Mouse (Mus musculus) urinary bladder, adult 18-20 months (tissue): ENCODE results near the gene Arid3a.

Experiments used
- DNase-seq, 2 experiments: peaks; one replicate each; pipeline ENCODE4 v3.0.0; 2022; ENCODE audit warnings: low spot score in 2 of 2, mixed read lengths in 2 of 2

Arid3a gene

DNA sequence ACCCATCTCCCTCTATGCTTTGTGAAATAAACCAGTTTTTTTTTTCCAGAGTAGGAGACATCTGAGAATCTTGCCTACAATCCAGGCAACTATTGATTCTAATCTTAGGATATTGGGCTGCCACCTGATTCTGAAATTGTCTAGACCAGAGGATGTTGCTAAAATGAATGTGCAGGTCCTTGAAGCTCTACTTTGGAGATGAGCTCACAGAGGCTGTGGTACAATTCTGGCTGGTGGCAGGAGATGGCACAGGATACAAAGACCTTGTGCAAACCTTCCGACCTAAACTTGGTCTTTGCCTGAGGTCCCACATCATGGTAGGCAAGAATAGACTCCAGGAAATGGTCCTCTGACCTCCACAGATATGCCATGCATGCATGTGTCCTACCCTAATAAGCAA, 68.8 kb downstream of the Arid3a start:
- DNase-seq, result no peak

DNA sequence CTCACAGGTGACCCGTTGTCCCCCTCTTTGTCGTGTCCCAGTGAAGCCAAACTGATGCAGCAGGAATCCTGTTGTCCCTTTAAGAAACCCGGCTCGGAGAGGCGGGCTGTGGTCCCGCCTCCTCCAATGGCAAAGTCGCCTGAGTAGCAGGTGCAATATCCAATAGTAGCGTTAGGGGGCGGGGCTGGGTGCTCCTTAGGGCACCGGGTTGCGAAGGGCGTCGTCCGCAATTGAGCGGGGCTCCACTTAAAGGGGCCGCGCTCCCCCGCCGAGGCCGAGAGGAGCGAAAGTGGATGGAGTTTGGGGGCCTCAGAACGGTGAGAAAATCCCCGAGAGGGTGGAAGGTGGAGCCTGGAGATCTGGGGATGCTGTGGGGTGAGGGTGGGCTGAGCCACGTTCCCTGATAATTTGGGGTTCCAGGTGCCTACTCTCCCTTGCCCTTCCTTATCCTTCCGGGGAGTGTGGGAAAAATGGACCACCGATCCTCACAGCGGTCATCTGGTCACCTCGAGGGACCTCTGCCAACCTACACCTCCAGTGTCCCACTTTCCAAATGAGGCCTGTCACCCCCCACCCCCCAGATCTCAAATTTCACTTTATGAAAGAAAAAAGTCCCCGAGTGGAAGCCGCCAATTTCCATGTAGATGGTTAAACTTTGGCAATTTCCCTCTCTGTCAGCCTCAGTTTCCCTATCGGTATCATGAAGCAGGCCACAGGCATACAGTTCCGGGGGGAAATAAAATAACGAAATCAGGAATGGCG, 69.6 kb downstream of the Arid3a start, which contains the start of gene Abca7:
TSS of gene Abca7 (plus strand) at position 223 of the 762 bp plus-strand sequence.
- peak; percentile 93 to 96 for DNase-seq

DNA sequence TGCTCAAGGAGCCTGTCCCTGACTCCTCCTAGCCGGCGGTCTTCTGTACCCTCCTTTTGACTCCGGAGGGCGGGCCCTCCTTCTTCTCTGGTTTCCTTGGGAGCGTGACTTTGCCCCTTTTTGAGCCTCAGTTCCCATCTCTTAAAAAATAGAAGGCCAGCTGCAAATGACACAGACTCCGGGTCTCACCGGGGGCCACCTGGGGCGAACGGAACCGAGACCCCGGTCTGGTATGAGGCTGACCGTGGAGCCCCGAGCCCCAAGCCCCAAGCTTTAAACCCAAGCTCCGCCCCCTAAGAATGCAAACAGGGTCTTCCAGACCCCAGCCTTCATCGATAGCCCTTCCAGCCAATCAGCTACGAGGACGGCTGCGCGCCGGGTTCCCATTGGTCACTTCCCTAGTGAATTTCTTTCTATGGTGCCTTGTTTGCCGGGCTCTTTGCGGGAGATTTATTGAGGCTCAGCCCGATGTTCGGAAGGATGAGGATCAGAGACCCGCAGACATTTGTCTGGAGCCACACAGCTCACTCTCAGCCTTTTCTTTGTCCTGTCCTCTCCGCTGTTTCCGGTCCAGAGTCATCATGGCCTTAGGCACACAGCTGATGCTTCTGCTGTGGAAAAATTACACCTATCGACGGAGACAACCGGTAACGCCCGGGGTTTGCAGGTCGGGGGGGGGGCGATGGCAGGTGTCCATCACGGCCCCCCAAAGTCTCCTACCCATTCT, 70.4 kb downstream of the Arid3a start:
- DNase-seq, result peak in 1 of 2 experiments; percentile 35

DNA sequence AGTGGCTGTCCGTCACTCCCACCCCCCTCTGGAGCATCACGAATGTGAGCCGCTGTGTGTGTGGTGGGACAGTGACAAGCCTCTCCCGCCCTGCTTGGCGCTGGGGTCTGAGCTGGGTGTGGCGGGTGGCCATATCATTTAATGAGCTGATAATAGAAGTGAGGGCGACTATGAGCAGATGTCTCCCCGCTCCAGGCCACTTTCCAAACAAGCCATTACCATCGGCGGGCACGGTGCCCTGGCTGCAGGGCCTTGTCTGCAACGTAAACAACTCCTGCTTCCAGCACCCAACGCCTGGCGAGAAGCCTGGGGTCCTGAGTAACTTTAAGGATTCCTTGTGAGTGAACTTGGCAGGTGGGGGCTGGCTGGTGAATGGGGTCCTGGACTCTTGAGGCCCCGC, 71.0 kb downstream of the Arid3a start:
- DNase-seq, result no peak

DNA sequence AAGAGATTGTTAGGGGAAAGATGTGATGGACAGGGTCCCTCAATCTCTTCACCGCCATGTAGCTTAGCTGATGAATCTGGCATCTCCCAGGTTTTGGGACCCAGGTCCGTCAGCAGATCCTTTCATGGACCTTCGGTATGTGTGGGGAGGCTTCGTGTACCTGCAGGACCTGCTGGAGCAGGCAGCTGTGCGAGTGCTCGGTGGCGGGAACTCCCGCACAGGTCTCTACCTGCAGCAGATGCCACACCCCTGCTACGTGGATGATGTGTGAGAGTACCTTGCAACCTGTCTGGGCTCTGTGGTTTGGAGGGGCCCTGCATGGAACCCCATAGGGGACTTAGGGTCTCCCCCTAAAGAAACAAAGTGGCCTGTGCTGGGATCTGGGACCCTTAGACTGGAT, 75.1 kb downstream of the Arid3a start:
- no peak for DNase-seq

DNA sequence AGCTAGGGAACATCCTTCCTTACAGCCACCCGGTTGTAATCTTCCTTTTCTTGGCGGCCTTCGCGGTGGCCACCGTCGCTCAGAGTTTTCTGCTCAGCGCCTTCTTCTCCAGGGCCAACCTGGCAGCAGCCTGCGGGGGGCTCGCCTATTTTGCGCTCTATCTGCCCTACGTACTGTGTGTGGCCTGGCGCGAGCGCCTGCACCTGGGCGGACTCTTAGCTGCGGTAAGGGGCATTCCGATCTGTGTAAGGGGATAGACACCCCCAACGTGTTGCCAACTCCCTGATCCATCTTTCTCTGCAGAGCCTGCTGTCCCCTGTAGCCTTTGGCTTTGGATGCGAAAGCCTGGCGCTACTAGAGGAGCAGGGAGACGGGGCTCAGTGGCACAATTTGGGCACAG, 76.0 kb downstream of the Arid3a start:
- no peak for DNase-seq

DNA sequence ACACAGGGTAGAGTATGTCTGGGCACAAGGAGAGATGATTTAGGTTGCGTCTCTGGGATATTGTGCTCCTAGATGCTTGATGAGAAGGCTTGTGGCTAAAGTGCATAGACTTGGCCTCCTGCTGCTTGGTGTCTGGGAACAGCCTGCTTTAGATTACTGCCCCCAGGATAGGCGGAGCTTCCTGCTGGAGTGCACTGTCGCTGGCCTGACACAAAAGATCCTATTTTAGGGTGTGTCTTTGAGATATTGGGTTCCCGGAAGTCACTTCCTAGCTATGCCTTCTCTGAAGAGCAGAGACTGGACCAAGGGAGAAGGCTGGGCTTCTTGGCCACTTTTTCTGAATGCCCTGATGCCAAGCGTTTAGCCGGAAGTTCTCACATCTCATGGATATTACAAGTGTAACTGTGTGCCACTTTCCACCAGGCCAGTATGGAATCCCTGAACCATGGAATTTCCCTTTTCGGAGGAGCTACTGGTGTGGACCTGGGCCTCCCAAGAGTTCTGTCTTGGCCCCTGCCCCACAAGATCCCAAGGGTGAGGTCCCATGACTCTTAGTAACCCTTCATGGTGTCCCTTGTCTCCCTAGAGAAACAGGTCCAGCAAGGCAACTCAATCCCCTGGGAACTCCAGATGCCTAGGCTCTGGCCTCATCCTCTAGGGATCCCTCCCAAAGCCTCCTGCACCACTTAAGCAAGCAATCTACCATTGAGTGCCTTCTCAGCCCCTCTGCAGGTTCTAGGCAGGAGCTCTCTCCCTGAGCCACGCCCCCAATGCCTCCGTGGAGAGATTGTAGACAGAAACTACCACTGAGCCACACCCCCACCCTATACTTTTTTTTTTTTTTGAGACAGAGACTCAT, 76.8 kb downstream of the Arid3a start:
- DNase-seq, result no peak

DNA sequence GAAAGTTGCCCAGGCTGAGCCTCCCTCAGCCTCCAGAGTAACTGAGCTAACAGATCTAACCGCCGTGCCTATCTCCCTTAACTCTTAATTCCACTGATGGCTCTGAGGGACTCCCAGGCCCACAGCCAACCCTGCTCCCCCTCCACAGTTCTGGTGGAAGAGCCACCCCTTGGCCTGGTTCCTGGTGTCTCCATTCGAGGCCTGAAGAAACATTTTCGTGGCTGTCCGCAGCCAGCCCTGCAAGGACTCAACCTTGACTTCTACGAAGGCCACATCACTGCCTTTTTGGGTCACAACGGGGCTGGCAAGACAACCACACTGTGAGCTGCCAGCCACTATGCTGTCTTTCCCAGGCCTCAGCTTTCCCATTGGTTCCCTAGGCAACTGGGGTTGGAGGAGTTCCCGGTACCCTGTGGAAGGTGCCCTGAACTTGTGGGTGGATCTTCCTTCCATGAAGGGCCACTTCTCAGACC, 77.4 kb downstream of the Arid3a start:
- DNase-seq, result no peak
